Mouse (Mus musculus) T-helper 2 cell (primary cell): ENCODE results near the gene Cdh11.
"Not testable (repeated sequence)": the region's sequence is repeated elsewhere in the genome, so short reads cannot be mapped to it uniquely, and the experiment has no call there.

Source experiments
- in situ Hi-C: fragments of 300-600 bp; cut with MboI, MseI; formaldehyde crosslinking; loops from one replicate; pipeline ENCODE4 v1.15.1; 2025; ENCODE audit warnings: high pct_unique_total_duplicates

The Cdh11 gene

DNA sequence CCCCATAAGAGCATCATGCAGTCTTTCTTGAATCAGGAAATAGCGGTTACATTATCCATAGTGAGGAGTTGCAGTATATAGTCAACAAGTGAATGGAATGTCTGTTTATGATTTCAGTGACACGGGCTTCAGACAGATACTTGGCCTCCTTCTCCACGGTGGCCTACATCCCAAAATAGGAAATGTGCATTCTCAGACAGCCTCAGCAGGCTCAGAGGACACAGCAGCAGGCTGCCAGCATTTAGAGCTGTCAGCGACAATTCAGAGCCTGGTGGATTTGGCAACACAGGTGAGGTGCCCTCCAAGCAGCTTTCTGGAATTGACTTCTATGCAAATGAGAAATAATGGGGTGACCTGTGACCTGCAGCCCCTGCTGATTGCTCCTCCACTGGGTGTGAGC, 69.5 kb downstream of the Cdh11 start:
- in situ Hi-C loops = no loop called here

DNA sequence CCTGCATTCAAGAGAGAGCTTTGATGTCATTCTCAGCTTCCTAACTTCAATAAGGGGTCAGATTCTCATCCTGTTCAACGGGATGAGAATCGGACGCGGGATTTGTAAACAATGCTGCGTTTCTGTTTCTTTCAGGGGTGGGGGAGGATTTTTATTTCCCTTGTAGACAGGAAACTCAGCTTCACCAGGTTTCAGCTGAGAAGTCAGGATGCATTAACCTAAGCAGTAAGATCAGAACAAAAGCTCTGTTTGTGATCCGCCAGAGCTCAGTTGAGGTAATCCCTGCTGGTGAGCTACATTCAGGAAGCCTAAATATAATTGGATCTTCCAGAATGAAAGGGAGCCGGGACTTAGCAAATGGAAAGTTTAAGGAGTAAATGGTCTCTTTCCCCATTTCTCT, 78.1 kb downstream of the Cdh11 start:
- in situ Hi-C loops = no loop called here

DNA sequence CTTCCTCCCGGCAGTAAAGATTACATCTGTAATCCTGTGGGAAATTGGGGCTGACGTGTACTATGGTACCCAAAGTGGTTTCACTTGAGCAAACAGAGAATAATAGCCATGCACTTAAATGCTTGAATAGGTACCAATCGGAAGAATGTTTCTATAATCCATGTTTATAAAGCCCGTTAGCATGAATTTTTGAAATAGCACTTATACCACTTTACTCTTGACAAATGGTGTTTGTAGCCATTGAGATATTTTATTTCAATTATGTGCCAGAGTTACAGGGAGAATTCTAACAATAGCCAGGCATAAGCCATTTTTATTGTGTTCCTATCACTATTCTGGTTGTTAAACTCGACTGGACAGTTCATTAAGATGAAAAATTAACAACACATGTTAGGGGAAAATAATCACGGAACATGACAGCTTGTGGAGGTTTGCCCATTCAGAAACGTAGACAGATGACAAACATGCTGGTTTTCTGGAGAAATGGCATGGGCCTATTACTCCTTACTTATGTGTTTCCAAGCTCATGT, 80.0 kb downstream of the Cdh11 start:
- in situ Hi-C loops = no loop called here

DNA sequence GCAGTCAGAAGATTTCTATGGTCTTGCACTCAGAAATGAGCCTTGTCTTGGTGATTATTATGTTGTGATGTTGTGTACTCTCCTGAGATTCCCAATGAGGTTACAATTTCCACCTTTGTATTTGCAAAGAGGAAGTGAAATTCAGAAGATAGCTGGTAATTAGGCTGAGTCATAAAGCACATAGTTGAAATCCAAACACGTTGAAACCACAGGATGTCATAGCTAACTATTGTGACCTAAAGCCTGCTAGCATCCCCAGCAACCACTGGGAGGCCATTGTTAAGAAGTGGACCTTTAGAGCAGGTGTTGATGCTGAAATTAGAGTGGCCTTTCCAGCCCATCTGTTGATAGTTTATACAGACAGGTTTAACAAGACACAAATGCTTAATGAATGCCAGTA, 85.2 kb downstream of the Cdh11 start:
- in situ Hi-C loops = no loop called here

DNA sequence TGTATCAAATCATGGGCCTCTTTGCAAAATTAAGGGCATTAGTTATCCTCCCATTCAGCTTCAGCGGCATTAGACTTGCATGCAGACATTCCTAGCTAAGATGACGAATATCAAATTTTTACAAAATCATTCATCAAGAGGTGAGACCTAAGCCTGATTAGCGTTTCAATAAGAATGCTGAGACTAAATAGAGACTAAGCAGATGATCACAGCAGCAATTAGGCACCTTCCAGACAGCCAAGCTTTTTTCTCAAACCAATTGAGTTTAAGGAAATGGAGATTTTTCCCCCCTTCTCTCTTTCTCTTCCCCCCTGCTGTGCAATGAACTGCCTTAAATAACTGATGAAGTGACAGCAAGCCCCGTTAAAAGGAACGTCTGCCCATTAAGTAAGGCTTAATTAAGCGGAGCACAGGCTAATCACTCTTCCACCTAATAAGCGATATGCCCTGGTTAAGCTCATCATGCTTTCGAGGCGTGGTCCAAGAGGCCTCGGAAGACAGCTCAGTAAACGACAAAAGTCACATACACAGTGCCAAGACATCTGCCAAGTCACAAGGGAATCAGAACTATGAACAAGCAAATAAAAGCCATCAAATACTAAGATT, 87.1 kb downstream of the Cdh11 start:
- in situ Hi-C loops = loop anchor here (10.0 kb wide), 1 partner anchor 686 kb away; no protein-coding TSS in a partner anchor

DNA sequence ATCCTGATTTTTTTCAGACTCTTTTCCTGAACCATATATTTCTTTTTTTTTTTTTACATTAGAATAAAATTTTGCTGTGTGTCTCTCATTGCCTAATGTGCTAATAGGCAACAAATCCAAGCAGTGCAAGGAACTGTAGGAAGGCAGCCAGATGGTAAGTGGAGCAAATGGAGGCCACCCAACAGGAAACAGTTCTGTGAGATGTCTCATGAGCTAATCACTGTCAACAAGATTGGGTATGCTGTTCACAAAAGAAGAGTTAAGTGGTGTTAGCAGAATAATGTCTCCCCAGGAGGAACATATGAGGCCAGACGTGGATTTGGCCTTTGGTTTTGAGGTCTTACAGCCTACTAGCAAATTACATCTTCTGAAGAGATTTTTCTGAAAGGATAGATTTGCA, 92.0 kb downstream of the Cdh11 start:
- in situ Hi-C loops = loop anchor here (10.0 kb wide), 1 partner anchor 691 kb away; no protein-coding TSS in a partner anchor

DNA sequence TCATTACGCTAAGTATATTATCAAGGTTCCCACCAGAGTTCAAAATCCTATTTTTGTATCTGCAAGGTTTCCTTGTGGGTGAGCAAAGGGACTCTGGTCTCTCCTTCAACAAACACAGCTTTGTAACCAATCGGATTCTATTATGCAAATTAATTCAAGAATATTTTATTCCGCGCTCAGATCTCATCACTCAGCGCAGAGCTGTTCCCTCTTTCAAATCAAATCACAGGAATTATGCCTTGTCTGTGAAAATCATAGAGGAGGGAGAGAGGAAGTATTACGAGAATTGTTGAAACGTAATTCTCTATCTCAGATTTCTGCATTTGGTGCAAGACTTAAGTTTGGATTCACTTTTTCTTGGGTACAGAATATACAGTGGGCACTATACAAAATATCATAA, 100.0 kb downstream of the Cdh11 start:
- in situ Hi-C loops = not testable (repeated sequence)

DNA sequence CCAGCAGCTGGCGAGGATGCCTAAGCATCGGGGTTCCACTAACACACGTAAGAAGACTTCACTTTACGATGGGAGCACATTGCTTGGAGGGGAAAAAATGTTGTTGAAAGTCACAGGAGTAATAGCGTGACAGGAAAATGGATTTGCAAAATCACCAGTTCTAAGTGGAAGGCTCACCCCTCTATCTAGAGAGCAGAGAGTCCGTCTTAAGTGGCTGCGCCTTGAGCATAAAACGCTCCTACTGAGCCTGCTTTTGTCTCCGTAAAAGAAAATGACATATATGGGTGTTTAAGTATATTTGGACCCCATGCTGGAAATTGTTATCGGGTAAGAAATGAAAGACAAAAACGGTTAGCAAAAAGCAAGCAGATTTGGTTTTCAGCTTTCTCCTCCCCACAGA, 100.4 kb downstream of the Cdh11 start:
- in situ Hi-C loops = no loop called here

DNA sequence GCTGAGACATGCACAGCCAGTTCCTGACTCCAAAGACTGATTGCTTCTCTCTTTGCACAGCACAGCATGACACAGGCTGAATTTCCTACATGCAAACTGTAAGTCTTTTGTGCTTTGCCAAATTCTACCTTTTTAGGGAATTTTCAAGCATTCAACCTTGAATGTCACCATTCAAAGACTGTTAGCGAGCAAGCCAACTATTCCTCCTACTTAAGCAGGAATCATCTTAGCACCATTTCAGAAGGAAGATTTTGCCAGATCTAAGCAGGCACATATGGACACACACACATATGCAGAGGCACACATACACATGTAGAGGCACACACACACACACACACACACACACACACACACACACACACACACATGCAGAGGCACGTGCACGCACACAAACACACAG, 108.3 kb downstream of the Cdh11 start:
- in situ Hi-C loops = no loop called here

DNA sequence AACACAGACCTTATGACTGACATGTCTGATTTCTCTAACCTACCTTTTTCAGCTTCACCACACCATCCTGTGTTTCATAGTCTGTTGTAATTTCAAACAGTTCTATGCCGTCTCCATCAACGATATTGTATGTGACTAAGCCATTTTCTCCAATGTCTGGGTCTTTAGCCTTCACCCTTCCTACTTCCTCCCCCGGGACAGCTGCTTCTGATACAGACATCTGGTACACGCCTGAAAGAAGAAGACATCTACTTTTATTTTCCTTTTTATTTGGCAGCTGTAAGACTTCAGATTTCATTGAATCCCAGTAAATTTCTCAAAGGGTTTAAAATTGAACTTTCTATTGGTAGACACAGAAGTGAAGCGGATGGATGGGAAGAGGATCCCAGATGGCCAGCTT, 120.9 kb downstream of the Cdh11 start:
- in situ Hi-C loops = not testable (repeated sequence)

DNA sequence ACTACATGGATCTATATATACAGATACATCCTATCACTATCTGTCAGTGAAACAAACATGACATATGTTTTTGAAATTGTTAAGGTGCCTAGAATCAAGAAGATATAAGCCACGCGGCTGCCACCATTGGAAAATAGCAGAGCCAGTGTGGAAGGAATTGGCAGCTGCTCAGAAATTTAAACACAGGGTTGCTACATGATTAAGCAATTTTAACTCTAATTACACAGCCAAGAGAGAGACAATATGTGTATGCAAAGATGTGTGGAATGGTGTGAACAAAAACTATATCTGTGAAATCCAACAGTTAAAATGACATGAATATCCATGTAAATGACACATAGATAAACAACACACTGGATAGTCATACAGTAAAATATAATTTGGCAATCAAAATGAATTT, 128.9 kb downstream of the Cdh11 start:
- in situ Hi-C loops = no loop called here

DNA sequence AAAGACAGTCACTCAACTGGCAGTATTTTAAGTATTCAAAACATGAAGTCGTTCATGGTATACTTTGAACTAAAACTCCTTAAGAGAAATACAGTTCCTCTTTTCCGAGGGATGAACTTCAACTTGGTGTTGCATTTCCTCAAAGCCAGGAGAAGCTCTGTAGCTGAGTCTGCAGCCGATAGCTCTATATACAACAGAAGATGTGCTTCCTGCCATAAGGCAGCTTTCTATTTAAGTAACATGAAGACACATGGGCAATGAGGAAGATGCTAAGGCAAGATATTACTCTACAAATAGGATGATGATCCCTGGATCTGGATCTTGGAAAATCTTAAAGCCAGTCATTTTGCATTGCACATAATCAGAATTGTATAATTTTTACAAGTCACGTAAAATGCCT, 133.5 kb downstream of the Cdh11 start:
- in situ Hi-C loops = no loop called here

DNA sequence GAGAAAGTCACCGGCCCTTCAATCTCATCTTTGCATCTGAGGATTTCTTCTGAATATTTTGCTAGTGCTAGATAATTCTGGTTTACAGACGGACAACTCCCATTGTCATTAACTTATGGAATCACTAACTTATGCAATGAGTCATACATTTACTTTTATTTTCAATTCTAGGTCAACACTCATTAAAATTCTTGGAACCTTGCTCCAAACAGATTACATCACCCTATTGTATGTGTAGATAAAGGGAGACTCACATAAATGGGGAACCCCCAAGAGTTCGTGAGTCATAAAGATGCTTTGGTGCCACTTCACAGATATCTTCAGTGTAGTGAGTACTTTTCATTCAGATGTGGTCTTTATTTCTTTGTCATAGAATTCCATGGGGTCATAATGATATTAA, 158.3 kb downstream of the Cdh11 start:
- in situ Hi-C loops = no loop called here

DNA sequence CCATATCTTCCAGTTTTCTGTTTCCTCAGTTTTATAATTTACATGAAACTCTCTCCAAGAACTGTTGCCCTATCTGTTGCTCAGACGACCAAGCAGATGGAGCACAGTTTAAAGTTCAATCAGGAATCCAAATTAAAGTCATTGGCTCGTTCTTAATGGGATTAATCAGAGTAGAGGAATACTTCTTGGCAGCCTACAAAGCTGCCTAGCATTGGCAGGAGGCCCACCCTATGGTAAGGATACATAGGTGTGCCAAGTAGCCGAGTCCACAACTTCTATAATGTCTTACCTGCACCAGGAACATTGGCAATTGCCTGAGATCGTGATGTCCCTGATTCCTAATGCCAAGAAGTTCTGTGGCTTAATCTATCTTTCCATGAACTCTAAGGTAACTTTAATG, 173.3 kb downstream of the Cdh11 start:
- in situ Hi-C loops = no loop called here

DNA sequence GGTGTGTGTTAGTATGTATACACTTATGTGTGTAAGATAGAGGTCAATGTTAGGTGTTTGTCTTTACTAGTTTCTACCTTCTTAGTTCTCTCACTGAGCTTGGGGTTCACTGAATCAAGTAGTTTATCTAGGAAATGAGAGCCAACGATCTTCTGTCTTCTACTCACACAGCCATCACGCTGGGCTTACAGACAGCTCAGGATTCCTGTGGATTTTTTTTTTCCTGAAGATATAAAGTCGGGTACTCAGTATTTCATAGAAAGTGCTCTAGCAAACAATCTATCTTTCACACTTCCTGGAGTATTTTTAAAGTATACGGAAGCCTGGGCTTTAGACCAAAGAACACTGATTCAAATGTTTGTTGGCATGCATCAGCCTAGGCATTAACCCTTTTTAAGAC, 184.1 kb downstream of the Cdh11 start:
- in situ Hi-C loops = no loop called here

DNA sequence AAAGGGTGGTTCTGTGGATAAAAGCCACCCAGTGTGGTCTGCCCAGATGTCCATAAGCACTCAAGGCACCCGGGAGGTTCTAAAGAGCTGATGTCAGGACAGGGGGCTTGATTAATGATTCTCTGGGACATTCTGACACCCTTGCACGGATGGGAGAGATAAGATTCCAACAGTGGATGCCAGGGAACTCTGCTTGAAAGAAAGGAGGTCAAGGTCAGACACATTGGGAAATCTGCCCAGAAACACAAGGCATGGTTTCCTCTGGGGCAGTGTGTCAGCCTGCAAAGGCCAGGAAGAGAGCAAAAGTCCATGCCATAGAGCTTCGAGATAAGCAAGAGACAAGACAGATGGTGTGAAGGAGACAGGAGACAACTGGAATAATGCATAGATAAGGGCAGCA, 188.9 kb downstream of the Cdh11 start:
- in situ Hi-C loops = no loop called here

DNA sequence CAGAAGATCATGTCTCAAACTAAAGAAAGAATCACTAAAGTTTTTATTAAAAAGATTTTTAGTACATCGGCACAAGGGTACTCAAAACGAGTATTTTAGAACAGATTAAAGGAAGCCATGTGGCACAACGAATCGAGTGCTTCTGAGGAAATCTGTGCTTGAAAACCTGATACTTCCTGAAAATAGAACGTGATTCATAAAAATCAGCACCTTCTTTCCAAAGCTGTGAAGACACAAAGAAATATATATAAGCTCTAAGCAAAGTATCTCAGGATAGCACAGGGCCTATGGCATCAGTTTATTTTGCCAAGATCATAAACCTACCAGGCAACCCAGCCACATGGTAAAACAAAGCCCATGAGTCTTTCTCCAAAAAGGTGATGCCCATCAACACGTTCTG, 191.5 kb downstream of the Cdh11 start:
- in situ Hi-C loops = no loop called here
